Mouse (Mus musculus) induced T-regulatory cell, adult 2 months (primary cell): Measurements from ENCODE around the gene Tspear.

ENCODE experiments used
- DNase-seq: peaks from one replicate; pipeline ENCODE4 v3.0.0-alpha.2; 2012; ENCODE audit warnings: low read depth

Gene Tspear

GRCm38 (mm10) chr10:77869651-77870050 is 183.3 kb downstream of the Tspear start:
- no peak for DNase-seq

DNA sequence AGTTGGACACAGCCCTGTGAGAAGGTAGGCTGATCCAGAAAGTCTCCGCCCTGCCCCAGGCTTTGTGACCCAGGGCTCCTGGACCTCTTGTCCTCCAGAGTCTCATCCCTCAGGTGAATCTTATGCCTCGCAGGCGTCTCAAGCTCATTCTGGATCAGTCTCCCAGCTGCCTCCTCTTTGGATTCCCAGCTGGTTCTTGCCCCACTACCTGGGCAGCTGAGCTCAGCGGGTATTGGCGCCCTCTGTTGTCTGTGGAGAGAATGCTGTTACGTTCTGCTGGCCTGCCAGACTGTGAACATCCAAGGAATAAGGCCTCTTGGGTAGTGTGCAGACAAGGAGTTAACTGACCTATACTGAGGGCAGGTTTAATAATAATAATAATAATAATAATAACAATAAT is 192.6 kb downstream of the Tspear start:
- no peak for DNase-seq

GRCm38 (mm10) chr10:77880305-77880704 is 193.9 kb downstream of the Tspear start:
- DNase-seq = no peak

DNA sequence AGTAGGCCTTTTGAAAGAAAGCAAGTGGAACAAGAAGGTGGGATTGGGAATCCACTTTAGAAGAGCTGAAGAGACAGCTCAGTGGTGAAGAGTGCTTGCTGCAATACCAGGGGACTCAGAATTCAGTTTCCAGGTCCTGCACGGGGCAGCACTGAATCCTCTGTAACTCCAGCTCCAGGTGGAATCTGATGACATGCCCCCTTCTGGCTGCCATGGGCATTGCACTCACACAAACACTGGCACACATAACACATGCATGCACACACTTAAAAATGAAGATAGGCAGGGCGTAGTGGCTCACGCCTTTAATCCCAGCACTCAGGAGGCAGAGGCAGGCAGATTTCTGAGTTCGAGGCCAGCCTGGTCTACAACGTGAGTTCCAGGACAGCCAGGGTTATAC is 196.2 kb downstream of the Tspear start:
- DNase-seq = no peak

- no peak for DNase-seq
Measured at GRCm38 (mm10) chr10:77886007-77886747, 199.8 kb downstream of the Tspear start.

- no peak for DNase-seq
Measured at GRCm38 (mm10) chr10:77890987-77891565, 204.7 kb downstream of the Tspear start.

DNA sequence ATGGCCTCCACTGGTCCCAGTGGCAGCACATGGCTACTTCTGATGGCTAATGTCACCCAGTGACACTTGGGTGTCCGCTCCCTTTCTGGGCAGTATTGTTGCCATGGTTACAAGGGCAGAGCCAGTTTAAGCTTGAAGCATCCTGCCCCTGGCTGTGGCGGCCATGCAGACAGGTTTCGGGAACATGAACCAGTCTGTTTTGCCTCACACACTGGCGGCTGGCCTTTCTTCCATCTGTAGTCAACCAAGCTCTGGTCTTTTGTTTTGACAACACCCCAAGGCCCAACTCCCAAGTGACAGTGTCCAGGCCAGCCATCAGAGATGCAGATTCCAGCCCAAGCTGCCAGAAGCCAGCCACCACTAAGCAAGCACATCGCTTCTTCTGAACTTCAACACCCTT is 209.2 kb downstream of the Tspear start:
- DNase-seq = no peak

DNA sequence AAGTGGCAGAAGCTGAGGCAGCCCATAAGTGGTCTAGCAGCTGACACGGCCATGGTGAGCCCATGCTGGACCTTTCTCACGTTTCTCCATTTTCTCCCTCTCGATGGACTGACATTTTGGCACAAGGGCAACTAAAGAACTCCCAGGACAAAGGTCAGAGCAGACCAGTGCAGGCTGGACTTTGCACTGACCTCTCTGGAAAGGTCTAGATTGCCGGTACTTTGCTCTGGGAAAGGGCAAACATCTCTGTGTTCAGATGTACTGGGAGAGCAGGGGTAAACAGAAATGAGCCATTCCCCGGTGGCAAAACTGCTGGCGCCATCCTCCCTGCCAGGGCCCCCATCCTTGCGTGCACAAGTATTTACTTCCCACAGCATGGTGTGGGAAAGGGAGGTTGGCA is 213.8 kb downstream of the Tspear start:
- no peak for DNase-seq

GRCm38 (mm10) chr10:77900903-77901818 is 214.8 kb downstream of the Tspear start:
- DNase-seq = no peak

DNA sequence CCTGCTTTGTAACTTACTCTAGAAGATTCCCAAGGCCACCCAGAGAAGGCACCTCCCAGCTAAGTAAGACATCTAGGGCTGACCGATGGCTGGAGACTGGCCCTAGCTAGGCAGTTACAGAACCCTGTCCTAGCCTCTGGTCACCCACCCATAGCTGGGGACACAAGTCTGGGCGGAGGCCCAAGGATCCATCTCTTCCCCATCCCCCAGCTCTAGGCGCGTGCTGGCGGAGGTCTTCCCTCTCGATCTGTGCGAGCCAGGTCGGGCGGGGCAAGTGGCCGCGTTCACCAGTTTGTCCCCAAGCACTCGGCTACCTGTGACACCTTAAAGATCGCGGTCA is 215.5 kb downstream of the Tspear start:
- no peak for DNase-seq

DNA sequence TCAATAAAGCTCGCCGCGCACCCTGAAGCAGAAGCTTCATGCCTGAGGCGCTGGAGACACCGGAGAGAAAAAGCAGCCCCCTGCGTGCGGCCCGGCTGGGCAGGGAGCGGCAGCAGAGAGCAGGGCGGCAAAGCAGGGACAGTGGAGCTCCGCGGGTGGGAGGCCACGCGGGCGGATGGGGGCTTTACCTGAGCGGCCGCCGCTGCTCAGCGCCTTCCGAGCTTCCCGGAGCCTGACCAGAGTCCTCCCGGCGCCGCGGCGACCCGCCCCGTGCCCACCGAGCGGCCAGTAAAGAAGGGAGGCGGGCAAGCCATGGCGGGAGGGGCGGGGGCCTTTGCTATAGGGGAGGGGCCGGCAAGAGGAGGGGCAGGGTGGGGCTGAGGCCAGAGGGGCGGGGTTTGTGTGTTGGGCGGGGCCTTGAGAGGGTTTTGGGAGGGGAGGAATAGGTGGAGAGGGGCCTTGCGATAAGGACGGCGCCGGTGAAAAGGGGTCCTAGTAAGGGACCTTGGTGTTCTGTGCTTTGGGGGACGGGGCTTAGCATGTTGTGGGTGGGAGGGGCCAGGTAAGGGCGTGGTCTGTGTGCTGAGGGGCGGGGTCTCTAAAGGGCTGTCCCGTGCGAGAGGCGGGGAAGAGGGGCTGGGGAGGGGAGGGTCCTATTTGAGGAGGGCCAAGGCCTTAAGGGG is 216.0 kb downstream of the Tspear start, which contains the start of gene Lrrc3:
Gene Lrrc3, minus strand, starts transcription at position 326 of the 683 bp plus-strand sequence.
- DNase-seq = peak; percentile 62

GRCm38 (mm10) chr10:77902894-77903715 is 216.7 kb downstream of the Tspear start:
- DNase-seq = peak; percentile 70

DNA sequence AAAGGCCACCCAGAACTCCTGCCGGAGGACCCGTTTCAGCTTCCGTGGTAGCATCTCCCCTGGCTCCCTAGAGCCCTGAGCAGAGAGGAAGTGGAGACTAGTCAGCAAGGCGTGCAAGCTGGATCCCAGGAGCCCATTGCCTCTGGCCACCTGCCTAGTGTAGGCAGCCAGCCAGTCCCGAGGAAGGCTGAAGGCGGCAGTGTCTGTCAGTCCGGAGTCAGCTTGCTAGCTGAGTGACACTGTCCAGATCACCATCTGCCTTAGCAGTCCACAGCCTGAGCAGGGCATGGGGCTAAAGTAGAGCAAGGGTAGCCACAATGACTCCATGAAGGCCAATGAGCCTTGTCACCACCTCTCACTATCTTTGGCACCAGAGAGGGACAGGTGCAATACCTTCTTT is 226.2 kb downstream of the Tspear start:
- DNase-seq = no peak

- no peak for DNase-seq
Measured at GRCm38 (mm10) chr10:77913292-77913691, 226.9 kb downstream of the Tspear start.

DNA sequence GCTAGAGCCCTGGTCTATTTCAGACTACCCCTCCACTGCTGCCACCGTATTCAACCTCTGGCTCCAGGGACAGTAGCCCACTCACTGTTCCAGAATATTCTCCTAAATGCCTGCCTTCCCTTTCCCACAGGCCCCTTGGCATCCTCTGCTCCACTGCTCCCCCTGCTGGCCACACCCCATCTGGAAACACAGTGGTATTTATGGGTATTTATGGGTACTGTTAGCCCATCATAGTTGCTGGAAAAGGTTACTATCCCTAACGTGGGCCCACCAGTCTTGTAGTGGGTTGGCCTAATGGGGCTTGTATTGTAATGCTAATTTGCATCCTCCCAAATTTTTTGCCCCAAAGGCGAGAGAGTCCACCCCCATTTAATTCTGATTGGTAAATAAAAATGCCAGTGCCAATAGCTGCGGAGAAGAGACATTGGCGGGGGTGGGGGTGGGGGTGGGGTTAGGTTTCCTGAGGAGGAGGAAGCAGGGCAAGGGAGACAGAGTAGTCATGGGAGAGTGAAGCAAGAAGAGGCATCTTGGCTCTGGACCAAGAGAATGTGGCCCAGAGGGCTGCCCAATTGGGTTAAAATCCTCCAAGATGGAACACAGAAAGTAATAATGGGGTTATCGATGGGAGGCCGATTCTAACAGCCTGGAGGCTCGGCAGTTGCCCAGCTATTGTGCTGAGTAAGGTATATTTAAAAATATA is 230.4 kb downstream of the Tspear start:
- DNase-seq = peak; percentile 60

DNA sequence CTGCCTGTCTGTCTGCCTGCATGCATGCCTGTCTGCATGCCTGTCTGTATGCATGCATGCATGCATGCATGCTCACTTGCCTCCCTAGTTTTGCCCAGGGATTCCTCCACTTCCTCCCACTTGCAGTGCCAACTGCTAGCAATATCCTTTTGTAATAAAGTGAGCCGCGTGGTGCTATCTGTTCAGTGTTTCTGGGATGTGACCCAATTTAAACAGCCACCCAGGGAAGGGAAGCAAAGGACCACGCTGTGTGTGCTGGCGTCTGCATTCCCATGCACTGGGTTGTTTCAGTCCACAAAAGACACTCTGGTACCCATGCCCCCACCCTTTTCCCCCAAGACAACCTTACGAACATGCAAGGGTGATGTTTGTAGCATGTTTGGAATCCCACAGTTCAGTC is 234.6 kb downstream of the Tspear start:
- no peak for DNase-seq

DNA sequence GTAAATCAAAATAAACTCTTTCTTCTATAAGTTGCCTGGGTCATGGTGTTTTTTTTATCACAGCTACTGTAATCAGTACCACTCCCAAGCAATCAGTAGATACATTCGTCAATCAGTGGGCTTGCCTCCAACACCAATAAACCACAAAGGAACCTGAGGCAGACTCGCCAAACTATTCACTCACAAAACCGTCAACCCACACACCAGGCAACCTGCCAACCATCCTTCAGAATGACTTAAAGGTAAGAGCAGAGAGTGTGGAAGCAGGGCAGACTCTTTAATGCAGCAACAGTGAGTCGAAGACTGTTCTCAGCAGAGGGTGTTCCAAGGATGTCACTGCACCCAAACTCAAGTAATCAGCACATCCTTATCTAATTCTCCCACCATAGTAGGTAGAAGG is 236.3 kb downstream of the Tspear start:
- no peak for DNase-seq

DNA sequence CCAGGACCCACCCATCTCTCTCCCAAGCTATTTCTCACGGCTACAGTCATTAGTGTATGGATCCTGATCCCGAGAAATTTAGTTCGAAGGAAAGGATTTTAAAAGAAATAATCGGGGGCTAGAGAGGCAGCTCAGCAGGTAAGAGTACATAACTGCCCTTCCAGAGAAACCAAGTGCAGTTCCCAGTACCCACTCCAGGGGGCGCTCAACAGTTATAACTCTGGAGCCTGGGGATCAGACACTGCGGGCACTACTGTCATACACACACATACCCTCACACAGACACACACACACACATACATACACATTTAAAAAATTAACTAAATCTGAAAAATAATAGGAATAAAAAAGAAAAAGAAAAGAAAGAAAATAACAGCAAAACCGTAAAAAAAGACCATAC is 239.8 kb downstream of the Tspear start:
- peak; percentile 77 for DNase-seq

DNA sequence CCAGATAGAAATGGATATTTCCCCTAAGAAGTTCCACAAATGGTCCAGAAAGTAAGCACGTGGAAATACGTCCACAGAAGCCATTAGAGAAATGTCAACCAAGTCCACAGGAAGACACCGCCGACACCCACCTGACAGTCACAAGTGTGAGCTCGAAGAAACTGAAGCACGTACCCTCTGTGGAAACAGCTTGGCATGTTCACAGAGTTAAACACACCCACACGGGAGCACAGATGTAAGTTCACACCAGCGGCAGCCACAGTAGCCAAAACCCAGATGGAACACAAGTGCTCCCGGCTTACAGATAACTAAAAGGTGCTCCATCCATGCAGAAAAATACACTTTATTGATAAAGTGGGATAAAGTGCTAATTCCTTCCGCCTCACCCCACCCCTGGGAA is 241.0 kb downstream of the Tspear start:
- DNase-seq = no peak
